Mouse (Mus musculus): ENCODE results near the gene Gm45261. TPM values are rescaled to one million over a fixed set of nuclear protein-coding genes. Genes with fewer than 3 reads are reported as not detected.

Gm45261 gene
- polyA plus RNA-seq, 1 experiment from 2014 or later: not detected

GRCm38 (mm10) chr1:80418321-80419045, 42.8 kb downstream of the Gm45261 start:
- no peak for ATAC-seq
- H3K9ac ChIP-seq (ENCODE audit: low read depth, low read length): no peak overlapping the region
- H3K4me2 ChIP-seq (ENCODE audit: low read depth, low read length): no peak overlapping the region
- no peaks in the 10 kb centered on the region for H3K9me3 ChIP-seq (ENCODE audit: control insufficient read depth, low read length)
- no peaks in the 10 kb centered on the region for H3K36me3 ChIP-seq (ENCODE audit: control insufficient read depth, insufficient read depth, low read length)
- H3K27ac ChIP-seq (ENCODE audit: low read length): no peak overlapping the region
- H3K4me3 ChIP-seq (ENCODE audit: low read length): no peak overlapping the region
- H3K27me3 ChIP-seq (replicated peaks; ENCODE audit: control insufficient read depth, insufficient read depth, low read length): no peaks in the 10 kb centered on the region
- WGBS: 57% methylated on average over 12 of the region's 12 CpGs
- no peaks in the 10 kb centered on the region for H3K4me1 ChIP-seq (ENCODE audit: control insufficient read depth, insufficient read depth, low read length)

- no peak overlapping the region for H3K4me2 ChIP-seq (ENCODE audit: low read depth, low read length)
- no peaks in the 10 kb centered on the region for H3K36me3 ChIP-seq (ENCODE audit: control insufficient read depth, insufficient read depth, low read length)
- no peaks in the 10 kb centered on the region for H3K9me3 ChIP-seq (ENCODE audit: control insufficient read depth, low read length)
- WGBS: 82% methylated on average over 5 of the region's 5 CpGs
- no peak for ATAC-seq
- no peaks in the 10 kb centered on the region for H3K4me1 ChIP-seq (ENCODE audit: control insufficient read depth, insufficient read depth, low read length)
- H3K27ac ChIP-seq (ENCODE audit: low read length): no peak overlapping the region
- H3K4me3 ChIP-seq (ENCODE audit: low read length): no peak overlapping the region
- no peaks in the 10 kb centered on the region for H3K27me3 ChIP-seq (replicated peaks; ENCODE audit: control insufficient read depth, insufficient read depth, low read length)
- H3K9ac ChIP-seq (ENCODE audit: low read depth, low read length): no peak overlapping the region
Measured at GRCm38 (mm10) chr1:80416329-80416728, 44.9 kb downstream of the Gm45261 start.

- ATAC-seq: no peak
- 75% methylated on average over 2 of the region's 2 CpGs for WGBS
- no peak overlapping the region for H3K27ac ChIP-seq (ENCODE audit: low read length)
- no peaks in the 10 kb centered on the region for H3K9me3 ChIP-seq (ENCODE audit: control insufficient read depth, low read length)
- H3K27me3 ChIP-seq (replicated peaks; ENCODE audit: control insufficient read depth, insufficient read depth, low read length): no peaks in the 10 kb centered on the region
- H3K4me2 ChIP-seq (ENCODE audit: low read depth, low read length): no peak overlapping the region
- no peak overlapping the region for H3K9ac ChIP-seq (ENCODE audit: low read depth, low read length)
- H3K4me3 ChIP-seq (ENCODE audit: low read length): no peak overlapping the region
- H3K4me1 ChIP-seq (ENCODE audit: control insufficient read depth, insufficient read depth, low read length): no peaks in the 10 kb centered on the region
- no peaks in the 10 kb centered on the region for H3K36me3 ChIP-seq (ENCODE audit: control insufficient read depth, insufficient read depth, low read length)
Measured at GRCm38 (mm10) chr1:80412521-80412920, 48.7 kb downstream of the Gm45261 start.

DNA sequence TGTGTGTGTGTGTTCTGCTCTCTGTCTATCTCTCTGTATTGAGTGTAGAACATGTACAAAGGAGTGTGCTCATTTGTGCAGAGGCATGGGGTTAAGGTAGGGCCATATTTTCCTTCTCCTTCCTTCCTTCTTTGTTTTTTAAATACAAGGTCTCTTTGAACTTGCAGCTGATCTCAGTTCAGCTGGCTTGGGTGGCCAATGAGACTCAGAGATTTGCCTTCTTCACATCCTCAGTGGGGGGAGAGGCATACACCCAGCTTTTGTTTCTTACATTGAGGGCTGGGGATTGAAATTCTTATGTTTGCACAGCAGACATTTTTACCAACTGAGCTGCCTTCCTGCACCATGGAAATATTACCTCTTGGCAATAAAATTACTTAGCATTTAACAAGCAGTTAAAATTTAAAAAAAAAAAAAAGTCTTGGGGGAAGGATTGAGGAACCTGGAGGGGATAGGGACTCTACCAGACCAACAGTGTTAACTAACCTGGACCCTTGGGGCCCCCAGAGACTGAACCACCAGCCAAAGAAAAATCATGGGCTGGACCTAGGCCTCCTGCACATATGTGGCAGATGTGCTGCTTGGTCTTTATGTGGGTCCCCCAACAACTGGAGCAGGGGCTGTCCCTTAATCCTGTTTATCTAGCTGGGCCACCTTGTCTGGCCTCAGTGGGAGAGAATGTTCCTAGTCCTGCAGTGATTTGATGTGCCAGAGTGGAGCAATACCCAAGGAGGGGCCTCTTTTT, 50.8 kb downstream of the Gm45261 start:
- H3K27me3 ChIP-seq (replicated peaks; ENCODE audit: control insufficient read depth, insufficient read depth, low read length): no peaks in the 10 kb centered on the region
- H3K9ac ChIP-seq (ENCODE audit: low read depth, low read length): no peak overlapping the region
- H3K4me1 ChIP-seq (ENCODE audit: control insufficient read depth, insufficient read depth, low read length): no peaks in the 10 kb centered on the region
- no peaks in the 10 kb centered on the region for H3K9me3 ChIP-seq (ENCODE audit: control insufficient read depth, low read length)
- no peak overlapping the region for H3K27ac ChIP-seq (ENCODE audit: low read length)
- ATAC-seq: no peak
- no peaks in the 10 kb centered on the region for H3K36me3 ChIP-seq (ENCODE audit: control insufficient read depth, insufficient read depth, low read length)
- no peak overlapping the region for H3K4me2 ChIP-seq (ENCODE audit: low read depth, low read length)
- no peak overlapping the region for H3K4me3 ChIP-seq (ENCODE audit: low read length)

DNA sequence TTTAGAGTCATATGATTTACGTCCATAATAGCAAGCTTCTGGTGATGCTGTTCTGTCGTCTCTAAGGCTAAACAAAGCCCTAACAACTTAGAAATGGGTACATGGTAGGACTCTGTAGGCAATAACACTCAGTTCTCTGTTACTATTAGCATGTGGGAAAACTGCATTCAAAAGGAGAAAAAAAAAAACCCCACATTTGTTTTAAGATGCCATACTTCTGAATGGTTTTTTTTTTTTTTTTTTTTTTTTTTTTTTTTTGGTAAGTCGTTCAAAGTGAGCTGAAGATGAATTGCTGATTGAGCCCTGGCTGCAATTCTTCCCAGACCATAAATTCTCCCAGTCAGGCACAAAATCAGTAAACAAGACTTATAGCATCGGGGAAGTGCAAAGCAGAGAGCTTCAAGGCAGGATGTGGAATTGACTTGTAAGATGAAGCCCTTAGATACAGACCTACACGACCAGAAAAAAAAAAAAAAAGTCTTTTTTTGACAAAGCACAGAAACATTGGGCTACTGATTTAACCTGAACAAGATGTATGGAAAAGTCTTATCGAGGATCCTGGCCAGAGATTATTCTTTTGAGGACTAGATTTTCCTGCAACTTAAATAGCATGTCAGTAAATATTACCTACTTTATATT, 51.7 kb downstream of the Gm45261 start:
- H3K4me2 ChIP-seq (ENCODE audit: low read depth, low read length): no peak overlapping the region
- 28% methylated on average over 6 of the region's 6 CpGs for WGBS
- no peak for ATAC-seq
- H3K4me1 ChIP-seq (ENCODE audit: control insufficient read depth, insufficient read depth, low read length): no peaks in the 10 kb centered on the region
- H3K4me3 ChIP-seq (ENCODE audit: low read length): no peak overlapping the region
- H3K27ac ChIP-seq (ENCODE audit: low read length): no peak overlapping the region
- no peaks in the 10 kb centered on the region for H3K9me3 ChIP-seq (ENCODE audit: control insufficient read depth, low read length)
- no peaks in the 10 kb centered on the region for H3K36me3 ChIP-seq (ENCODE audit: control insufficient read depth, insufficient read depth, low read length)
- H3K9ac ChIP-seq (ENCODE audit: low read depth, low read length): no peak overlapping the region
- no peaks in the 10 kb centered on the region for H3K27me3 ChIP-seq (replicated peaks; ENCODE audit: control insufficient read depth, insufficient read depth, low read length)

- no peak for ATAC-seq
- no peaks in the 10 kb centered on the region for H3K36me3 ChIP-seq (ENCODE audit: control insufficient read depth, insufficient read depth, low read length)
- H3K4me3 ChIP-seq (ENCODE audit: low read length): no peak overlapping the region
- H3K9ac ChIP-seq (ENCODE audit: low read depth, low read length): no peak overlapping the region
- no peak overlapping the region for H3K27ac ChIP-seq (ENCODE audit: low read length)
- H3K27me3 ChIP-seq (replicated peaks; ENCODE audit: control insufficient read depth, insufficient read depth, low read length): no peaks in the 10 kb centered on the region
- no peaks in the 10 kb centered on the region for H3K9me3 ChIP-seq (ENCODE audit: control insufficient read depth, low read length)
- H3K4me1 ChIP-seq (ENCODE audit: control insufficient read depth, insufficient read depth, low read length): no peaks in the 10 kb centered on the region
- 5% methylated on average over 3 of the region's 3 CpGs for WGBS
- no peak overlapping the region for H3K4me2 ChIP-seq (ENCODE audit: low read depth, low read length)
Measured at GRCm38 (mm10) chr1:80408586-80408985, 52.7 kb downstream of the Gm45261 start.

DNA sequence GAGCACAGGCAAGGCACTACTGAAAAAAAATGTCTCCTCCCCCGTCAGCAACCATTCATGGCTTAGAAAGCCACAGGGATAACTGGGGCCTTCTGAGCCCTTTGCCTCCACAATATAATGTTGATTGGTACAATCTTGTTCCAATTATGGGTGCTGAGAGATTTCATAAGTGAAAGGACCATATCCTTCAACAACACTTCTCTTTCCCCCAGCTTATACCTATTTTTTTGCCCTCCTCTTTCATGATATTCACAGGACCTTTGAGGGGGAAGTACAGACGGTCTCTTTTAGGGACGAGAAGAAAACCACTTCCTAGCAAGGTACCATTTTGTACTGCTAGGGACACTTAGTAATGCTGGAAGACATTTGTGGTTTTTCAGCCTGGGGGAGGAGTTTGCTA, 57.1 kb downstream of the Gm45261 start:
- H3K27ac ChIP-seq (ENCODE audit: low read length): no peak overlapping the region
- no peaks in the 10 kb centered on the region for H3K36me3 ChIP-seq (ENCODE audit: control insufficient read depth, insufficient read depth, low read length)
- no peaks in the 10 kb centered on the region for H3K27me3 ChIP-seq (replicated peaks; ENCODE audit: control insufficient read depth, insufficient read depth, low read length)
- WGBS: 87% methylated on average over 3 of the region's 3 CpGs
- no peak overlapping the region for H3K4me3 ChIP-seq (ENCODE audit: low read length)
- no peak for ATAC-seq
- no peaks in the 10 kb centered on the region for H3K4me1 ChIP-seq (ENCODE audit: control insufficient read depth, insufficient read depth, low read length)
- H3K4me2 ChIP-seq (ENCODE audit: low read depth, low read length): no peak overlapping the region
- H3K9me3 ChIP-seq (ENCODE audit: control insufficient read depth, low read length): no peaks in the 10 kb centered on the region
- no peak overlapping the region for H3K9ac ChIP-seq (ENCODE audit: low read depth, low read length)

GRCm38 (mm10) chr1:80403366-80403893, 57.8 kb downstream of the Gm45261 start:
- Histone ChIP-seq H3K36me3 (ENCODE audit: control insufficient read depth, insufficient read depth, low read length) (no peaks in the 10 kb centered on the region), H3K9me3 (ENCODE audit: control insufficient read depth, low read length) (no peaks in the 10 kb centered on the region), H3K27ac (ENCODE audit: low read length) (no peak overlapping the region), H3K4me3 (ENCODE audit: low read length) (no peak overlapping the region), H3K4me1 (ENCODE audit: control insufficient read depth, insufficient read depth, low read length) (no peaks in the 10 kb centered on the region), H3K4me2 (ENCODE audit: low read depth, low read length) (no peak overlapping the region), H3K9ac (ENCODE audit: low read depth, low read length) (no peak overlapping the region), H3K27me3 (replicated peaks; ENCODE audit: control insufficient read depth, insufficient read depth, low read length) (no peaks in the 10 kb centered on the region)
- 75% methylated on average over 3 of the region's 3 CpGs for WGBS
- ATAC-seq: no peak

GRCm38 (mm10) chr1:80401961-80402360, 59.3 kb downstream of the Gm45261 start:
- H3K4me3 ChIP-seq (ENCODE audit: low read length): no peak overlapping the region
- ATAC-seq: no peak
- no peak overlapping the region for H3K4me2 ChIP-seq (ENCODE audit: low read depth, low read length)
- H3K9me3 ChIP-seq (ENCODE audit: control insufficient read depth, low read length): no peaks in the 10 kb centered on the region
- WGBS: 83% methylated on average over 1 of the region's 1 CpGs
- H3K36me3 ChIP-seq (ENCODE audit: control insufficient read depth, insufficient read depth, low read length): no peaks in the 10 kb centered on the region
- no peaks in the 10 kb centered on the region for H3K4me1 ChIP-seq (ENCODE audit: control insufficient read depth, insufficient read depth, low read length)
- H3K27ac ChIP-seq (ENCODE audit: low read length): no peak overlapping the region
- H3K27me3 ChIP-seq (replicated peaks; ENCODE audit: control insufficient read depth, insufficient read depth, low read length): no peaks in the 10 kb centered on the region
- H3K9ac ChIP-seq (ENCODE audit: low read depth, low read length): no peak overlapping the region

Measured in intestine, embryonic 16.5 days (tissue).